Mouse (Mus musculus) bone marrow macrophage, adult 2 months (primary cell): ENCODE measurements around the gene Fosb.

Experiments used
- CTCF ChIP-seq: IDR thresholded peaks from 2 replicates; pipeline ENCODE4 v1.5.1; 2012; ENCODE audit warnings: low read depth, mild to moderate bottlenecking, low read length, moderate library complexity
- POLR2A ChIP-seq: IDR thresholded peaks from 2 replicates; pipeline ENCODE4 v1.6.1; 2012; ENCODE audit warnings: mild to moderate bottlenecking, low read depth, low read length, borderline replicate concordance

- TF ChIP-seq CTCF (no peak), POLR2A (no peak)
Measured at GRCm38 (mm10) chr7:19314033-19314432, 4.2 kb upstream of the Fosb start.
